8 mouse cellular contexts compared by ENCODE assay signal in genomic region chr15:86034781-86035360, GRCm38 (mm10). TPM values are rescaled to one million over a fixed set of nuclear protein-coding genes. Genes with fewer than 3 reads are reported as not detected.
DNase-seq lines count a peak whose midpoint lies in the region; TF ChIP-seq lines count a peak whose summit lies in the region.

No protein-coding gene starts in this region.

- peaks cover 58% of the 10 kb centered on the region for H3K27me3 ChIP-seq in heart, embryonic 10.5 days (ENCODE audit: insufficient read depth, poor library complexity, severe bottlenecking)

- no peak for TF ChIP-seq POLR2A in brain, embryonic 14.5 days (IDR thresholded peaks at IDR 0.05; ENCODE audit: borderline replicate concordance, extremely low read depth, insufficient read depth, insufficient read length, poor library complexity, severe bottlenecking)

- H3K27ac ChIP-seq in heart, embryonic 10.5 days, result peak overlapping the region; percentile 90

- TF ChIP-seq CTCF in brain, embryonic 14.5 days (IDR thresholded peaks at IDR 0.05; ENCODE audit: borderline replicate concordance, extremely low read depth, insufficient read depth, insufficient read length), result no peak

- 6% methylated on average over 12 of the region's 12 CpGs for WGBS in heart, embryonic 10.5 days

- peaks cover 19% of the 10 kb centered on the region for H3K36me3 ChIP-seq in heart, embryonic 10.5 days

- H3K9me3 ChIP-seq in heart, embryonic 10.5 days, result no peaks in the 10 kb centered on the region

- peak overlapping the region; percentile 76 for H3K4me3 ChIP-seq in heart, embryonic 10.5 days

- DNase-seq in heart, embryonic 10.5 days (ENCODE audit: low spot score), result no peak
- DNase-seq in heart, postnatal 25 days (ENCODE audit: low spot score), result no peak
- DNase-seq in brain, embryonic 14.5 days (ENCODE audit: low read depth), result peak; percentile 67
- DNase-seq in induced T-regulatory cell, adult 2 months (ENCODE audit: low read depth), result peak; percentile 78
- peak; percentile 50 for DNase-seq in lung, postnatal 36 days
- no peak for DNase-seq in adrenal gland, adult (ENCODE audit: inconsistent age in 2 of 2, low spot score in 1 of 2)
- DNase-seq in cerebellum, postnatal 10 days, result no peak
- DNase-seq in cerebellum, adult 9-10 months, result no peak

- intact Hi-C loops in heart, postnatal 25 days (cut with DNase I), result loop anchor here (5.0 kb wide), 1 partner anchor 318 kb away; no protein-coding TSS in a partner anchor

- peaks cover 38% of the 10 kb centered on the region for H3K4me1 ChIP-seq in heart, embryonic 10.5 days

RNA-seq across cellular contexts. Expression of gene Celsr1, which starts 1.3 kb away (rescaled TPM):
- polyA plus RNA-seq in heart, embryonic 10.5 days (2016; fragmentation: Nextera tagmentation; extraction: Ambion mirVana), result 1.3 and 2.3 TPM in 2 replicates
- total RNA-seq in heart, postnatal 25 days (2021), result 1 to 10 TPM; 6.6 to 7.2 TPM
- polyA plus RNA-seq in brain, embryonic 14.5 days (2012; rRNA removed), result 17.6 and 21.3 TPM in 2 replicates

RNA-seq across cellular contexts. Expression of gene Gramd4, which starts 22.6 kb away (rescaled TPM):
- 9.6 and 11.6 TPM in 2 replicates for polyA plus RNA-seq in heart, embryonic 10.5 days (2016; fragmentation: Nextera tagmentation; extraction: Ambion mirVana)
- 10 to 100 TPM; 30.4 to 34.7 TPM for total RNA-seq in heart, postnatal 25 days (2021)
- polyA plus RNA-seq in brain, embryonic 14.5 days (2012; rRNA removed), result 64.7 and 74.6 TPM in 2 replicates

Comparison
In these comparisons a context has a peak if more than half of its experiments do, and no peak if none do; other contexts are left out.
1. DNase-seq: peak in brain, embryonic 14.5 days (single experiment), induced T-regulatory cell, adult 2 months (single experiment) and lung, postnatal 36 days (single experiment); none in heart, embryonic 10.5 days (single experiment), heart, postnatal 25 days (single experiment), adrenal gland, adult (0 of 2), cerebellum, postnatal 10 days (0 of 2) and cerebellum, adult 9-10 months (single experiment).